Mouse (Mus musculus) left cerebral cortex, postnatal 10 days (tissue): Measurements from ENCODE around the gene Gm20388. TPM values are rescaled to one million over a fixed set of nuclear protein-coding genes. Genes with fewer than 3 reads are reported as not detected.
"Not testable (repeated sequence)": the region's sequence is repeated elsewhere in the genome, so short reads cannot be mapped to it uniquely, and the experiment has no call there.

ENCODE experiments used
- DNase-seq, 2 experiments: peaks; one replicate each; pipeline ENCODE4 v3.0.0; 2021 to 2022; ENCODE audit warnings: low spot score in 2 of 2, mixed read lengths in 1 of 2; ENCODE audit errors: extremely low spot score in 1 of 2
- intact Hi-C: fragments of 180-260 bp; cut with DNase I; formaldehyde crosslinking; loops from one replicate; pipeline ENCODE4 v1.15.1; 2025
- total RNA-seq, 2 experiments: library from RNA; stranded (reverse); gene quantifications; 2 replicates each; pipeline ENCODE4 v1.2.3; 2021

Gm20388 gene
- total RNA-seq, 2 experiments from 2014 or later, result 4.4 to 9.0 TPM

DNA sequence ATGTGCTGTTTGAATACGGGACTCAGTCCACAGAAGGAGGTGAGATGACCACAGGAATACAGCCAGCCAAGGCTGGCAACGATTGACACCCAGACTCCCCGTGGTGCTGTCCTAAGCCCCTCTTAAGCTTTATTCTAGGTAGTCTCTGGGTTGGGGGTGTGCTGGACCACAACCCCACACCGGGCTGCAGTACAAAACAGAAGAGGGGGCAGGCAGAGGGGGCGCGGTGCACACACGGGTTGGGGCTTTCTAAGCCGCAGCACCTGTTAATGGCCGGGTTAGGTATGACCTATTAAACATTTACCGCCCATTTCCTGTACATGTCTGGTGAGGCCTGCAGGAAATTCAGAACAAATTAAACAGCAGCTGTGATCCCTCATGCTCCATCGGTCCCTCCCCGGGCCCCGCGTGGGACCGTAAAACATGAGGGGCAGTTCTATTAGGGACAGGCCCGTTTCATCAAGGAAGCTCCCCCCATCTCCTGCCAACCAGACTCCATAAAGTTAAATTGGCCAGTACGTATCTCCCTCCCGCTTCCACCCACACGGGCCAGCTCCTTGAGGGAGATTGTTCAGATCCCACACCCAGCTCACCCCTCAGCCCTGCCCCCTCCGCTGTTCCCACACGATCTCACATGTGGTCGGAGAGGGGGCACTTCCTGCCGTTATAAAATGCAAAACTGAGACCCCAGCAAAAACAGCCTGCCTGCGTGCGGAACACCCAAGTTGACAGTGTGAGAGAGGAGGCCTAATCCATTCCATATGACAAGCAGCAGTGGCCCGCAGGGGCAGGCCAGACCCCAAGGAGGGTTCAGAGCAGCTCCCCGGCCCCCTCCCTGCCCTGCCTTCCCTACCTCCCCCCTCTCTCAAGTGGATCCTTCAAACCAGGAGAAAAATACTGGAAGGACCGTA is 1390.1 kb downstream of the Gm20388 start:
- DNase-seq, result no peak
- intact Hi-C loops, result no loop called here

DNA sequence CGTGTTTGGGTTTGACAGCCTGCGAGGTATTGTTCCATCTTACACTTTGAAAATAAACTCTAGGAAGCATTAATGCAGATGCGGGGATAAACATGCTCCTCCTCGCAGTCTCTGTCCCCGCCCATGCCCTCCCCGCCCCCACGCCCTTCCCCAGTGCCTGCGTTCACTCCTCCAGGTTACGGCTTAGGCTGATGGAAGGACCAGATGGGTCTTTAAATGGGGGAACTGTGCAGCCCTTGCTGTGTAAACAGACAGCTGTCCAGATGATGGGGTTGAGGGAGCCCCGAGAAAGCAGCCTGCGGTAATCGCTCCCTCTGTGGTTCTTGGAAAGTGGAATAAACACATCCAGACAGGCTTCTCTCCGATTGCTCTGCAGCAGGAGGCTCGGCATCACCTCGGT is 1390.8 kb downstream of the Gm20388 start:
- intact Hi-C loops, result no loop called here
- no peak for DNase-seq

GRCm38 (mm10) chr8:121301978-121302649 is 1391.5 kb downstream of the Gm20388 start:
- intact Hi-C loops, result no loop called here
- no peak for DNase-seq

GRCm38 (mm10) chr8:121307723-121308122 is 1397.1 kb downstream of the Gm20388 start:
- DNase-seq, result peak; percentile 39 to 75
- intact Hi-C loops, result no loop called here

GRCm38 (mm10) chr8:121310976-121311819 is 1400.6 kb downstream of the Gm20388 start:
- intact Hi-C loops, result no loop called here
- no peak for DNase-seq

GRCm38 (mm10) chr8:121313458-121313857 is 1402.8 kb downstream of the Gm20388 start:
- intact Hi-C loops, result no loop called here

DNA sequence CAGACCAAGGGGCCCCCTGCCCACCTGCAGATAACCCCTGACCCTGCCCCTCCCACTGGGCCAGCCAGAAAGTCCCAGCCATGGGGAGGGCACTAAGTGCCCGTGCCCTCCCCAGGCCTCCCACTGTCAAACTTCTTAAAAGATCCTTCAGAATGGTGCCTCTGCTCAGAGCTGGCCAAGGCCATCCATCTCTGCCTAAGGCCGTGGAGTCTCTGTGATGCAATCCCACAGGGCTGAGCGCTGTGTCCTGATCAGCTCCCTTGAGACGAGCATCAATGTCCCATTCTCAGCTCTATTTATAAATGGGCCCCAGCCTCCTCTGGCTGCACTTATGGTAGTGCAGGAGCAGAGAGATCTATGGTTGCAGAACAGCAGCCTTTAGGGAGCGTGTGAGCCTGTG is 1403.4 kb downstream of the Gm20388 start:
- intact Hi-C loops, result no loop called here
- DNase-seq, result no peak

More at GRCm38 (mm10) chr8:121313458-121313857, 1402.8 kb downstream of the Gm20388 start:
- DNase-seq, result no peak

DNA sequence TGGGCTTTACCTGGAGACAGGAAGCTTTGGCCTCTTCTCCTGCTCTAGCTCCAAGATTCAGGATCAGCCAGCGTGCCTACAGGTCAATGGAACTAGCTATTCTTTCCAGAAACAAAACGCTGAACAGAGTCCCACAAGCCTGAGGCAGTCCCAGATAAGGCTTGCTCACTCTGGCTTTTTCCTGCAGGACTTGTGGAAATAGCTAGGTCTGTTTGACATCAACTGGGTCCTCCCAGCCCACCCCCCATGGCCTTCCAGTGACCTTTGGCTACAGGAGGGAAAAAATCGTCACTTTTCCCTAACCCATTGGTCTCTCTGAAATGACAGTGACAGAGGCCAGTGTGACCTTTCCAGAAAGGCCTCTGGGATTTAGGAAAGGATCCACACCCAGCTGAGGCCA is 1404.9 kb downstream of the Gm20388 start:
- DNase-seq, result no peak
- intact Hi-C loops, result no loop called here

- intact Hi-C loops, result no loop called here
- no peak for DNase-seq
Measured at GRCm38 (mm10) chr8:121316009-121316408, 1405.4 kb downstream of the Gm20388 start.

GRCm38 (mm10) chr8:121318756-121319155 is 1408.1 kb downstream of the Gm20388 start:
- DNase-seq, intact Hi-C loops: not testable (repeated sequence)

DNA sequence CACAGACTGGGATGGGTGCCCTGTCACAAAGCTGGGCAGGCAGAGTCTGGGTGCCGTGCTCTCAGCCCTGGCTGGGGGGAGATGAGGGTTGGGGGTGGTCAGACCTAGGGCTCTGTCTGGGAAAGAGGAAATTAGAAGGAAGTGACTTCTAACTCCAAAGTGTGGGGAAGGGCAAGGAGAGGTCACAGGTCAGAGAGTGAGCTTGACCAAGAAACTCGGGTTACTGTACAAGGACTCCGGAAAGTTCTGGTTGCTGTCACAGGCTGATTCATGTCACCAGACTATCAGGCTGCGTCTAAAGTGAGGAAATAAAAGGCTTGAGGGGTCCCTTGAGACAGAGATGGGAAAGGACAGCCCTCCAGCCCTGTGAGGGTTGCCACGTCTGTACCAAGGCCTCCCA is 1408.8 kb downstream of the Gm20388 start:
- DNase-seq, result no peak
- intact Hi-C loops, result no loop called here

DNA sequence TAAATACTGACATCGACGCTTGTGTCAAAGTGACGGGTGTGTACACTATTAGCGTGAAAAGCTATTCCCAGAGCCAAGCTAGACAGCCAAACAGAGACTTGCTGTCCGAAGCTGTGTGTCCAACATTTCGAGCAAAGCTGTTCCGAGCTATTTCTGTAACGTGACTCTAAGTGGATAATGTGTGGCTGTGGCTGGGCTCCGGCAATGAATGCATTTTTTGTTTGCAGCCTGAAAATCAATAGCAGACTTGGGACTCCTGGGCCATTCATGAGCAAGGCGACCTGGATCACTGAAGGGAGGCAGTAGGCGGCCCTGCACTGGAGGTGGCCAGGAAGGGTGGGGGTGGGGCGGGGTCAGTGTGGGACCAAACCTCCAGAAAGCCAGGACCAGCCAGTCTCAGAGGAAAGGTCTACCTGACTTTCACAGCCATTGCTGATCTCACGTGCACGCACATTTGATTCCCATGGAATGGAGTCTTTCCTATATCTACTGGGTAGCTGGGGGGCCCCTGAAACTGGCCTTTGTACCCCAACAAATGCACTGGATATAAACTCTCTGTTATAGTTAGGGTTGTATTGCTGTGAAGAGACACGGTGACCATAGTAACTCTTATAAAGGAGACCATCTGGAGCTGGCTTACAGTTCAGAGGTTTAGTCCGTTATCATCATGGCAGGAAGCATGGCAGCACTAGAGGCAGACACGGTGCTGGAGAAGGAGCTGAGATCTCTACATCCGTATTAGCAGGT is 1415.7 kb downstream of the Gm20388 start:
- intact Hi-C loops, result no loop called here
- no peak for DNase-seq

DNA sequence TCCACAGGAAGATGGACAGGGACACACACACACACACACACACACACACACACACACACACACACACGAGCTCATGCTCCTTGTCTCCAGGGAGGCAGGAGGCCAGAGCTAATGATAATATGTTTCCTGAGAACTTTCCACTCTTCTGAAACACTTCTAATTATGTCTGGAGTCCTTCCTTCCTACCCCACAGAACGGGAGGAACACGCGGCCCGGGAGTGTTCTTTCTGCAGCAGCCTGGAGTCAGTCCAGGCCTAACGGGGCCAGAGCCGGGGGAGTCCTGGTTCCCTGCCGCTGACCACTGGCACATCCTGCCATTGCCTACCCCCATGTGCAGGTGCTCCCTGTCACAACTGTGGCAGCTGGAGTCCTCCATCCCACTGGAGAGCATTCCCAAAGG is 1421.8 kb downstream of the Gm20388 start:
- intact Hi-C loops, result no loop called here
- DNase-seq, result peak in 1 of 2 experiments; percentile 66

GRCm38 (mm10) chr8:121334495-121335424 is 1424.1 kb downstream of the Gm20388 start:
- DNase-seq, result peak in 1 of 2 experiments; percentile 82
- intact Hi-C loops, result no loop called here

DNA sequence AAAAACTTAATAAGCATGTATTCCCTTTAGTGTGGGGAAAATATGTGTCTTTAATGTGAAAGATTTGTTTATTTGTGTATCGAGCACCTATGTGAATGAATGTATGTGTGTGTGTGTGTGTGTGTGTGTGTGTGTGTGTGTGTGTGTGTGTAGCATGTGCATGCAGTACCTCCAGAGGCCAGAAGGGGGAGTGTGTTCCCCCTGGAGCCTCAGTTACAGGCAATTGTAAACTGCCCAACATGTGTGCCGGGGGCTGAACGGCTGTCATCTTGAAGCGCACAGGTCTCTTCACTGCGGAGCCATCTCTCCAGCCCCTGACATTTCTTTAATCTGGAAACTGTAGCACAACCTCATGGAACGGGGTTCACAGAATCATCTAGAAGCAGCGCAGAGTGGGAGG is 1425.0 kb downstream of the Gm20388 start:
- intact Hi-C loops, result no loop called here
- no peak for DNase-seq

DNA sequence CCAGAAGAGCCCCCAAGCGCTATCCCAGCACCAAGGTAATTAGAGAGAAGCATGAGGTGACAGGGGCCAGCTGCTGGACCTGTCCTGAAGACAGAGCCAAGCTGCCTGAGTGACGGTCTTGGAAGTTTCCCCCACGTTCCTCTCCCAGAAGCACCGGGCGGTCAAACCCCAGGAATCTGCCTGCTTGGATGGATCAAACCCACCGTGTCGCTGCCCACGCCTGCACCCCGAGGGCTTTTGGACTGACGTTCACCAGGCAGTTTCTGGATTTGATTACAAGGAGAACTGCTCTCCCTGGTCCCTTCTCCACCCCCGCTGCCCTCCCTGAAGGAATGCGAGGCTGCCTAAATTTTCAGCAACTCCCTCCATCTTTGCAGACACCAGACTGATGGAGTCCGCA is 1432.3 kb downstream of the Gm20388 start:
- intact Hi-C loops, result no loop called here
- DNase-seq, result no peak

- no peak for DNase-seq
- intact Hi-C loops, result no loop called here
Measured at GRCm38 (mm10) chr8:121344486-121344885, 1433.8 kb downstream of the Gm20388 start.

DNA sequence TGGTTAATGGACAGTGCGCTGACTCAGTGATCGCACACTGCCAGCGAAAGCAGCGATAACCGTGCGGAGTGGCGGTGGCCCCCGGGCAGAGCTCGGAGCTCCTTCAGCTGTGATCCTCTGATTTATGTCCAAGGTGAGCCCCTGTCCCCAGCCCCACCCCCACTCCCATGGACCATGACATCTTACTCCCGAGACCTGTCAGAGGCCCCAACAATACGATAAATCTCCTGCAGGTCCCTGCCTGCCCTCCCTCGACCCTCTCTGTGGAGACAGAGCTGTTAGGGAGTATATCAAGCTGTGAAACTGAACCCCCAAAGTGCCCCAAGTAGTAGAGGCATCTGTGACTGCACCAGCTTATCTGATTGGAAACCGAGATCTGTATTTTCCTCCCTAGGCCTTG is 1435.5 kb downstream of the Gm20388 start:
- intact Hi-C loops, result no loop called here

More for the DNA sequence above, 1435.5 kb downstream of the Gm20388 start:
- no peak for DNase-seq
